Mouse (Mus musculus): ENCODE results near the gene Med24.

GRCm38 (mm10) chr11:98741622-98742396 is 12.6 kb upstream of the Med24 start:
- no peak for TF ChIP-seq CTCF (conservative IDR thresholded peaks at IDR 0.05; ENCODE audit: low read length)
- peak; percentile 72; the same call in 1 of the 2 replicates for TF ChIP-seq POU5F1 (IDR thresholded peaks at IDR 0.05; ENCODE audit: borderline replicate concordance, low read length)

Data from E14TG2a.4 (cell line).